Mouse (Mus musculus): ENCODE measurements around the gene B4galnt1. TPM values are rescaled to one million over a fixed set of nuclear protein-coding genes. Genes with fewer than 3 reads are reported as not detected.
A peak's percentile ranks its signal among the peaks of the same experiment; 100 is the strongest.
"Not testable (repeated sequence)": the region's sequence is repeated elsewhere in the genome, so short reads cannot be mapped to it uniquely, and the experiment has no call there.

The B4galnt1 gene
- polyA plus RNA-seq, 1 experiment, result 127 TPM

- Histone ChIP-seq H3K4me3 (ENCODE audit: insufficient read depth, low read length) (no peak overlapping the region), H3K4me1 (ENCODE audit: control insufficient read depth, insufficient read depth, low read length) (no peaks in the 10 kb centered on the region; the same call in 1 of the 2 replicates), H3K27ac (ENCODE audit: insufficient read depth, low read length) (no peak overlapping the region)
- TF ChIP-seq CTCF (IDR thresholded peaks at IDR 0.05; ENCODE audit: extremely low read depth, insufficient read depth, low read length) (peak; percentile 49), POLR2A (IDR thresholded peaks at IDR 0.05; ENCODE audit: extremely low read depth, insufficient read depth, low read length) (no peak)
Measured at GRCm38 (mm10) chr10:127125210-127126001, 39.6 kb upstream of the B4galnt1 start.

GRCm38 (mm10) chr10:127126579-127126978 lies 38.4 kb upstream of the B4galnt1 start:
- no peak for TF ChIP-seq POLR2A (IDR thresholded peaks at IDR 0.05; ENCODE audit: extremely low read depth, insufficient read depth, low read length)
- no peak for TF ChIP-seq CTCF (IDR thresholded peaks at IDR 0.05; ENCODE audit: extremely low read depth, insufficient read depth, low read length)
- H3K4me1 ChIP-seq (ENCODE audit: control insufficient read depth, insufficient read depth, low read length), result no peaks in the 10 kb centered on the region; the same call in 1 of the 2 replicates
- H3K27ac ChIP-seq (ENCODE audit: insufficient read depth, low read length), result no peak overlapping the region

GRCm38 (mm10) chr10:127127711-127128279 lies 37.2 kb upstream of the B4galnt1 start:
- TF ChIP-seq POLR2A (IDR thresholded peaks at IDR 0.05; ENCODE audit: extremely low read depth, insufficient read depth, low read length) (no peak), CTCF (IDR thresholded peaks at IDR 0.05; ENCODE audit: extremely low read depth, insufficient read depth, low read length) (no peak)
- no peak overlapping the region for H3K4me3 ChIP-seq (ENCODE audit: insufficient read depth, low read length)
- H3K27ac ChIP-seq (ENCODE audit: insufficient read depth, low read length), result no peak overlapping the region
- H3K4me1 ChIP-seq (ENCODE audit: control insufficient read depth, insufficient read depth, low read length), result no peaks in the 10 kb centered on the region

More at GRCm38 (mm10) chr10:127126579-127126978, 38.4 kb upstream of the B4galnt1 start:
- no peak overlapping the region for H3K4me3 ChIP-seq (ENCODE audit: insufficient read depth, low read length)

GRCm38 (mm10) chr10:127129431-127129830 lies 35.6 kb upstream of the B4galnt1 start:
- H3K4me1 ChIP-seq (ENCODE audit: control insufficient read depth, insufficient read depth, low read length), result no peaks in the 10 kb centered on the region

GRCm38 (mm10) chr10:127132469-127132868 lies 32.6 kb upstream of the B4galnt1 start:
- Histone ChIP-seq H3K27ac (ENCODE audit: insufficient read depth, low read length) (no peak overlapping the region), H3K4me1 (ENCODE audit: control insufficient read depth, insufficient read depth, low read length) (no peaks in the 10 kb centered on the region), H3K4me3 (ENCODE audit: insufficient read depth, low read length) (no peak overlapping the region)
- TF ChIP-seq POLR2A (IDR thresholded peaks at IDR 0.05; ENCODE audit: extremely low read depth, insufficient read depth, low read length) (no peak), CTCF (IDR thresholded peaks at IDR 0.05; ENCODE audit: extremely low read depth, insufficient read depth, low read length) (no peak)

More at GRCm38 (mm10) chr10:127129431-127129830, 35.6 kb upstream of the B4galnt1 start:
- H3K4me3 ChIP-seq (ENCODE audit: insufficient read depth, low read length), result no peak overlapping the region
- no peak overlapping the region for H3K27ac ChIP-seq (ENCODE audit: insufficient read depth, low read length)
- TF ChIP-seq CTCF (IDR thresholded peaks at IDR 0.05; ENCODE audit: extremely low read depth, insufficient read depth, low read length) (no peak), POLR2A (IDR thresholded peaks at IDR 0.05; ENCODE audit: extremely low read depth, insufficient read depth, low read length) (no peak)

GRCm38 (mm10) chr10:127134394-127135035 lies 30.5 kb upstream of the B4galnt1 start:
- peak; percentile 25; the same call in 1 of the 2 replicates for TF ChIP-seq CTCF (IDR thresholded peaks at IDR 0.05; ENCODE audit: extremely low read depth, insufficient read depth, low read length)
- H3K27ac ChIP-seq (ENCODE audit: insufficient read depth, low read length); H3K4me1 ChIP-seq (ENCODE audit: control insufficient read depth, insufficient read depth, low read length); H3K4me3 ChIP-seq (ENCODE audit: insufficient read depth, low read length): not testable (repeated sequence)

GRCm38 (mm10) chr10:127135118-127135836 lies 29.7 kb upstream of the B4galnt1 start:
- Histone ChIP-seq H3K27ac (ENCODE audit: insufficient read depth, low read length) (no peak overlapping the region), H3K4me3 (ENCODE audit: insufficient read depth, low read length) (no peak overlapping the region), H3K4me1 (ENCODE audit: control insufficient read depth, insufficient read depth, low read length) (no peaks in the 10 kb centered on the region)
- TF ChIP-seq CTCF (IDR thresholded peaks at IDR 0.05; ENCODE audit: extremely low read depth, insufficient read depth, low read length), result no peak
- TF ChIP-seq POLR2A (IDR thresholded peaks at IDR 0.05; ENCODE audit: extremely low read depth, insufficient read depth, low read length), result no peak

- TF ChIP-seq POLR2A (IDR thresholded peaks at IDR 0.05; ENCODE audit: extremely low read depth, insufficient read depth, low read length), result no peak
- TF ChIP-seq CTCF (IDR thresholded peaks at IDR 0.05; ENCODE audit: extremely low read depth, insufficient read depth, low read length), result no peak
- Histone ChIP-seq H3K4me3 (ENCODE audit: insufficient read depth, low read length) (no peak overlapping the region), H3K27ac (ENCODE audit: insufficient read depth, low read length) (no peak overlapping the region), H3K4me1 (ENCODE audit: control insufficient read depth, insufficient read depth, low read length) (no peaks in the 10 kb centered on the region)
Measured at GRCm38 (mm10) chr10:127136510-127136909, 28.5 kb upstream of the B4galnt1 start.

- Histone ChIP-seq H3K27ac (ENCODE audit: insufficient read depth, low read length) (no peak overlapping the region), H3K4me1 (ENCODE audit: control insufficient read depth, insufficient read depth, low read length) (no peaks in the 10 kb centered on the region), H3K4me3 (ENCODE audit: insufficient read depth, low read length) (no peak overlapping the region)
- TF ChIP-seq POLR2A (IDR thresholded peaks at IDR 0.05; ENCODE audit: extremely low read depth, insufficient read depth, low read length) (no peak), CTCF (IDR thresholded peaks at IDR 0.05; ENCODE audit: extremely low read depth, insufficient read depth, low read length) (no peak)
Measured at GRCm38 (mm10) chr10:127137896-127138295, 27.1 kb upstream of the B4galnt1 start.

All from cortical plate, adult 2 months (tissue).